8 mouse cellular contexts compared by ENCODE assay signal in genomic region chr9:112235041-112235695, GRCm38 (mm10). TPM values are rescaled to one million over a fixed set of nuclear protein-coding genes. Genes with fewer than 3 reads are reported as not detected.
A peak's percentile ranks its signal among the peaks of the same experiment; 100 is the strongest.
DNase-seq lines count a peak whose midpoint lies in the region; ATAC-seq and TF ChIP-seq lines count a peak whose summit lies in the region.

No protein-coding gene starts in this region.

- H3K9me3 ChIP-seq in lung, embryonic 16.5 days (ENCODE audit: control insufficient read depth, low read length), result no peaks in the 10 kb centered on the region

- H3K4me2 ChIP-seq in lung, embryonic 16.5 days (ENCODE audit: low read depth, low read length), result peak overlapping the region; percentile 52

- WGBS in lung, embryonic 16.5 days, result 1% methylated on average over 38 of the region's 44 CpGs

- 0 out of 2 replicates have a peak overlapping the region, but pooled peaks have one; percentile 8 for H3K9ac ChIP-seq in lung, embryonic 16.5 days (ENCODE audit: low read length)

- peaks cover 36% of the 10 kb centered on the region for H3K27me3 ChIP-seq in lung, embryonic 16.5 days (ENCODE audit: control insufficient read depth, insufficient read depth, low read depth, low read length)

- no peaks in the 10 kb centered on the region for H3K36me3 ChIP-seq in lung, embryonic 16.5 days (ENCODE audit: control insufficient read depth, insufficient read depth, low read length)

- DNase-seq in lung, adult 18-20 months, result no peak
- DNase-seq in cerebellum, postnatal 10 days, result peak; percentile 97 to 98
- DNase-seq in frontal cortex, postnatal 14 days (ENCODE audit: low spot score in 2 of 2), result peak; percentile 59 to 73
- DNase-seq in layer of hippocampus, adult 2 months (ENCODE audit: low spot score in 2 of 2), result peak; percentile 80 to 82
- peak; percentile 57 to 75 for DNase-seq in right cerebral cortex, postnatal 36 days (ENCODE audit: low spot score in 2 of 2)
- no peak for DNase-seq in urinary bladder, postnatal 10 days (ENCODE audit: low spot score)

- ATAC-seq in lung, embryonic 16.5 days (ENCODE audit: low read depth), result peak; percentile 38; the same call in 1 of the 2 replicates
- peak; percentile 62 for ATAC-seq in megakaryocyte progenitor cell, adult 5-6 weeks (replicated peaks; ENCODE audit: poor library complexity)

- no peaks in the 10 kb centered on the region; the same call in 1 of the 2 replicates for H3K4me1 ChIP-seq in lung, embryonic 16.5 days (replicated peaks; ENCODE audit: control insufficient read depth, insufficient read depth, low read length)

- no peak overlapping the region for H3K27ac ChIP-seq in lung, embryonic 16.5 days (ENCODE audit: low read length)
- H3K27ac ChIP-seq in layer of hippocampus, adult 2 months, result peak overlapping the region; percentile 98

- peak overlapping the region; percentile 37 for H3K4me3 ChIP-seq in lung, embryonic 16.5 days (ENCODE audit: low read length)
- H3K4me3 ChIP-seq in layer of hippocampus, adult 2 months, result peak overlapping the region; percentile 77

- peak; percentile 45 for TF ChIP-seq CTCF in layer of hippocampus, adult 2 months (conservative IDR thresholded peaks at IDR 0.05)

RNA-seq across cellular contexts. Expression of gene Arpp21, which starts 0.6 kb away (rescaled TPM):
- 2.2 and 6.2 TPM in 2 replicates for polyA plus RNA-seq in lung, embryonic 16.5 days (2015; fragmentation: Nextera tagmentation; extraction: Ambion mirVana)
- 100 to 1,000 TPM; 242 to 245 TPM for total RNA-seq in layer of hippocampus, adult 2 months (2021)
- total RNA-seq in megakaryocyte progenitor cell, adult 5-6 weeks (2015), result 0.10 and 0.79 TPM in 2 replicates
- total RNA-seq in megakaryocyte progenitor cell, adult 5-6 weeks (2017), result 0.46 and 1.4 TPM in 2 replicates

Comparison
In these comparisons a context has a peak if more than half of its experiments do, and no peak if none do; other contexts are left out.
1. DNase-seq: peak in cerebellum, postnatal 10 days (2 of 2), frontal cortex, postnatal 14 days (2 of 2), layer of hippocampus, adult 2 months (2 of 2) and right cerebral cortex, postnatal 36 days (2 of 2); none in lung, adult 18-20 months (0 of 2) and urinary bladder, postnatal 10 days (single experiment).
2. RNA of gene Arpp21, which starts 0.6 kb away (total RNA-seq): 242 to 245 TPM in layer of hippocampus, adult 2 months; 0.10 to 1.4 TPM in megakaryocyte progenitor cell, adult 5-6 weeks; every median in the first group is over 100 times any median in the second.